Mouse (Mus musculus) ES-Bruce4 (cell line): ENCODE data around the gene Med13l.

ENCODE experiments used
- CTCF ChIP-seq: IDR thresholded peaks from one replicate; pipeline ENCODE4 v1.8.1; 2011; ENCODE audit warnings: low read depth, low read length
- EP300 ChIP-seq: IDR thresholded peaks from 2 replicates; pipeline ENCODE4 v1.6.1; 2011; ENCODE audit warnings: low read depth, low read length; ENCODE audit not compliant: insufficient read depth
- POLR2A ChIP-seq: IDR thresholded peaks from one replicate; pipeline ENCODE4 v1.8.1; 2011; ENCODE audit warnings: low read length; ENCODE audit not compliant: insufficient read depth

GRCm38 (mm10) chr5:118697073-118697472, 136.6 kb downstream of the Med13l start:
- TF ChIP-seq EP300 = no peak
- no peak for TF ChIP-seq CTCF
- TF ChIP-seq POLR2A = no peak
